Mouse (Mus musculus) MEL (cell line): ENCODE results near the gene Ccdc85a.
"Not testable (repeated sequence)": the region's sequence is repeated elsewhere in the genome, so short reads cannot be mapped to it uniquely, and the experiment has no call there.

Source experiments
- CTCF ChIP-seq, 3 experiments: IDR thresholded peaks in 2 of 3; conservative IDR thresholded peaks in 1 of 3; 2 replicates each; pipeline ENCODE4 v1.5.1; 2011 to 2012; ENCODE audit warnings: low read length in 3 of 3, low read depth in 2 of 3, mild to moderate bottlenecking in 2 of 3, improper control_type of control experiment in 1 of 3, inconsistent platforms in 1 of 3, mixed read lengths in 1 of 3, moderate library complexity in 1 of 3; ENCODE audit not compliant: control insufficient read depth in 1 of 3, insufficient read depth in 1 of 3, poor library complexity in 1 of 3, severe bottlenecking in 1 of 3
- KAT2A ChIP-seq: conservative IDR thresholded peaks from 2 replicates; pipeline ENCODE4 v1.6.1; 2012; ENCODE audit warnings: low read depth, low read length, improper control_type of control experiment, inconsistent platforms
- POLR2A ChIP-seq, 2 experiments: IDR thresholded peaks; 2 replicates each; pipeline ENCODE4 v1.6.1; 2011 to 2012; ENCODE audit warnings: low read length in 2 of 2, mild to moderate bottlenecking in 2 of 2, control low read depth in 1 of 2, improper control_type of control experiment in 1 of 2, low read depth in 1 of 2, moderate library complexity in 1 of 2; ENCODE audit not compliant: control insufficient read depth in 1 of 2, insufficient read depth in 1 of 2, poor library complexity in 1 of 2
- USF1 ChIP-seq: IDR thresholded peaks from 2 replicates; pipeline ENCODE4 v1.6.1; 2014; ENCODE audit warnings: low read depth, mild to moderate bottlenecking, inconsistent platforms, low read length, improper control_type of control experiment, moderate library complexity
- USF2 ChIP-seq, 2 experiments: IDR thresholded peaks; 2 replicates each; pipeline ENCODE4 v1.6.1; 2011 to 2012; ENCODE audit warnings: improper control_type of control experiment in 2 of 2, low read length in 2 of 2, borderline replicate concordance in 1 of 2, inconsistent platforms in 1 of 2, low read depth in 1 of 2, mild to moderate bottlenecking in 1 of 2; ENCODE audit not compliant: insufficient read depth in 1 of 2

DNA sequence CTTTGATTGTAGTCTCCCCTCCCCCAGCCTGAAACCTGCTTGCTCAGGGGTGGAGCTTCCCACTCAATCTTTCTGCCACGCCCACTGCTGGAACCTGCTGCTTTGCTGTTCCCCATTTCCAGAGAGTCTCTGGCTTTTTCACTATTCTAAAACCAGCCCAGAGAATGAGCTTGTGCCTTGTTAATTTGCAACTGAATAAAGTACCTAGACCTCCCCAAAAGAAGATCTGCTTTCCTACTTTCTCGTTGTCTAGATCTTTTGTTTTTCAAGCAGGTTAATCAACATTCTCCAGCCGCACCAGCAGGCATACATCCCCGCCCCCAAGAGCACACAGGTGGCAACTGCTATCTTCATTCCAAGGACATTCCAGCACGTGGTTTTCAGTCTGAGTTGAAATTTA lies 212.7 kb downstream of the Ccdc85a start:
- TF ChIP-seq USF2 (IDR thresholded peaks at IDR 0.05; ENCODE audit: borderline replicate concordance in 1 of 2, insufficient read depth in 1 of 2, low read depth in 1 of 2, low read length in 2 of 2); POLR2A (IDR thresholded peaks at IDR 0.05; ENCODE audit: control insufficient read depth in 1 of 2, insufficient read depth in 1 of 2, low read depth in 1 of 2, low read length in 2 of 2, poor library complexity in 1 of 2); CTCF (IDR thresholded peaks at IDR 0.05 in 2 of 3, conservative IDR thresholded peaks at IDR 0.05 in 1 of 3; ENCODE audit: control insufficient read depth in 1 of 3, insufficient read depth in 1 of 3, low read depth in 2 of 3, low read length in 3 of 3, poor library complexity in 1 of 3, severe bottlenecking in 1 of 3); KAT2A; USF1: not testable (repeated sequence)
